Mouse (Mus musculus) adrenal gland, postnatal 0 days (tissue): ENCODE data around the gene Parva. TPM values are rescaled to one million over a fixed set of nuclear protein-coding genes. Genes with fewer than 3 reads are reported as not detected.

ENCODE experiments used
- polyA plus RNA-seq: library from polyadenylated mRNA; unstranded; fragments of >200 nt; fragmentation: Nextera tagmentation; extraction: Ambion mirVana; gene quantifications from 2 replicates; pipeline ENCODE4 v1.2.1, GENCODE M21; 2015

The Parva gene
- 59.5 and 96.1 TPM in 2 replicates for polyA plus RNA-seq

DNA sequence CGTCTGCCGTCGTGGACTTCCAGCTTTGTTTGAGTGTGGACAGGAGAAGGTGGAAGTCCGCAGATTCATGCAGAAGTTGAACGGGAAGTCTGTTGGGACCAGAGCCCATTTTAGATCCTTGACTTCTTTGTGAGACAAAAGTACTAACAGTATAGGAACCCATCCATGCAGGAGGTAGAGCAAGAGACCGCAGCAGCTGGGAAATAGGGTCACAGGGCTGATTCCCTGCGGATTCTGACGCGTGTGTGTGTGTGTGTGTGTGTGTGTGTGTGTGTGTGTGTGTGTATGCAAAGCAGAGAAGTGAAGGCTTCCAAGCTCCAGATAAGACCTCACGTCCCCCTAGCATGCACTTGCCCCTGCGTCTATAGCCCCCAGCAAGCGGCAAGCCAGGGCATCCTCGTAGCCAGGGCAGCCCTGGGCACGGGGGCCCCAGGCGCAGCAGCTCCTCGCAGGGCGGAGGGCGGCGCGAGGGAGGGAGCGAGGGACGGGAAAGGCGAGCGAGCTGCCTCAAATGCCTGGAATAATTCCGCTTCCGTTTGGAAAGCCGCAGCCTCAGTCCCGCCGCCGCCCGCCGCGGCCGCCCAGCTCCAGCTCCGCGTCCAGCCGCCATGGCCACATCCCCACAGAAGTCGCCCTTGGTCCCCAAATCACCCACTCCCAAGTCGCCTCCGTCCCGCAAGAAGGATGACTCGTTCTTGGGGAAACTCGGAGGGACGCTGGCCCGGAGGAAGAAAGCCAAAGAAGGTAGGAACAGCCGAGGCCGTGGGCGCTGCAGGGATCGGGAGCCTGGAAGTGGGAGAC lies at the start of gene Parva:
TSS of gene Parva (plus strand) at position 149 of the 801 bp plus-strand sequence.

Other genes with a start within 250 kb of the Parva start
- 5.1 and 5.9 TPM in 2 replicates for gene Mical2, start 201.6 kb upstream of the Parva start, polyA plus RNA-seq